Mouse (Mus musculus) heart, adult 18-20 months (tissue): ENCODE measurements at regions not wholly inside any gene's neighbourhood (a gene's known extent, or its start where the extent isn't known, plus 50 kb on each side); places are given as distances from the start of the nearest gene placed in this dataset.
"Not testable (repeated sequence)": the region's sequence is repeated elsewhere in the genome, so short reads cannot be mapped to it uniquely, and the experiment has no call there.

Source experiments
- DNase-seq, 2 experiments: peaks; one replicate each; pipeline ENCODE4 v3.0.0; 2021 to 2022; ENCODE audit warnings: mixed read lengths in 1 of 2

DNA sequence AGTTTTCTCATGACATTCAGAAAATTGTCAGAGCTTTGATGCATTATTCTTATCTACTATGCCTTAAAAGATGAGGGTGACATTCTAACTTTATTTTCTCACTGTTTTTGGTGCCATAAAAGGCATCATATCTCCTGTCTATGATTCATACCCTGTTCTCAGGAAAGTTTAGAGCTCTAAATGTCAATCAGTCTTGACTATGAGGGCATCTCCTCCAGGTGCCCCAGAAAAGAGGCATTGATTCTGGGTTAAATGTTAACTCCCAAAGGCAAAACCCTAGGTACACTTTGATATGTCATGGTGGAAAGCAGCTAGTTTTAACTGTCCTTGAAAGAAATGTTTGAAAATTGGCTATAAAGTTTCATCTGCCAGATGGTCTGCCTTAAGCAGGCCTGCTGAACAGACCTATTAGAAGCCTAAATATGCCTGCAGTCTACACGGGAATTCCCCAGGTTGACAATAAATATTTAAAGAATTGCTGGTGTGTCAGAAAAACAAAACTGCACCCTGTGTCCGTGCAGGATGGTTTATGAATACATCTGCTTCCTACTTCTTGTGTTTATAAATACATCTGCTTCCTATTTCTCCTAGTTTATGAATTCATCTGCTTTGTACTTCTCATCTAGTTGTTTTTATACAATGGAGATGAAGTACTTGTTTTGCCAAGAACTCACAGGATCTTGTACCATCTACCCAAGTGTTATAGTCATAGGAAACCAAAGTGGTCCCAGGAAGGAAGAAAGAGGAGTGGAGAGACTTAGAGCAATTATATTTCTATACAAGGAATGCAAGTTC is 172.3 kb downstream of the Snca start:
- DNase-seq: no peak

DNA sequence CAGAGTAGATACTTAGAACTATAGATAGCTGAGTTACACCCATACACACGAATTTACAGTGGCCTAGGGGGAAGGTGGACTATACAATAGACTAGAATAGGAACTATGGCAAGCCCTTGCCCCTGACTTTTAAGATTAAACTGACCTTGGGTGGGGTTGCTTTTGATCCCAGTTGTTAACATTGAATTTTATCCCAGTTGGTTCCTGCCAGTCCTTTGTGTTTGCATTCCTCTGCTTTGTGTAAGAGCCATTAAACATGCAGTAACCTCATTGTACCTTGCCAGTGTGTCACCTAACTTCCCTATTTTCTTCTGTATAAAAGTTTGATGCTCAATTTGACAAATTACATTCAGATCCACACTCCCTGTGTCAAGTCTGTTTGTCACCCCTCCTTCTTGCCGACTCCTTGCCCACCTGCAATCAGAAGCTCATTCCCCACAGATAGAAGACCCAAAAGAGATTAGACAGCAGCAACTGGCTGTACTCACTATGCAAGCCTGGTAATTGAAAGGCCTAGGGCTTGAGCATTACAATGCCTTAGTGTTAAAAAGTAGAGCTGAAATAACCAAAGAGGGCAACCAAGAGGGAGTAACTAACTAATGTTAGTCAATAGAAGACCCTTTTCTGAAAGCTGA is 182.6 kb downstream of the Snca start:
- not testable (repeated sequence) for DNase-seq

DNA sequence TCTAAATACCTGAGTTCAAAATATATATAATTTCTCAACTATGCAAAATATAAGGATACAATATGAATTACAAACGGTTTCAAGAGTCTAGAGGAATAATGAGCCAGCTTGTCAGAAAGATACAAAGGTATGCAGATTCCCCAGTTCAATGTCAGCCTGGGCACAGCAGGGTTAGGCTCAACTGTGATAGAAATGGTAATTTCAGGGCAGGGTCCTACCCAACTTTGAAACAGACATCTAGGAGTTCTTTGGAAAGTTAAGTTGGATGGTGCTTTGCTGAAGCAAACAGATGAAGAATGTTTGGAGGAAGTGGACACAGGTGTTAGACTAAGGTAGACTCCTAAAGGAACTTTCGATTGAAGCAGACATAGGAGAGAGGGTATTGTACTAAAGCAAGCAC is 187.4 kb downstream of the Snca start:
- DNase-seq: no peak

DNA sequence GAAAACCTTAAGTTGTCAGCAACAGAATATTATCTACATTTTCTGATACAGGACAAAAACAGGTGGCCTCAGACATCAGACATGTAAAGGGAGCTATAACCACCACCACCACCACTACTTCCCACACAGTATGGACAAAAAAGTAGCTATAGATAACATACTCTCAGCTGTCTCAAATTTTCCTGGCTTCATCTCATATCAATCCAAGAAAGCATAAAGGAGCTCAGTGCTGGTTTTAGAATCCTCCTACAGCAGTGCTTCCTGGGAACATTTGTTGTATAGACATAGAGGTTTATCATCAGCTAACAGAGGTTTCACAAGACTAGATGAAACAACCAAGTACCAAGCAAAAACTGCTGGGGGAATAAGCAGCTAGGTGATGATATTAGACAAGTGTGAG is 213.3 kb downstream of the Snca start:
- no peak for DNase-seq

DNA sequence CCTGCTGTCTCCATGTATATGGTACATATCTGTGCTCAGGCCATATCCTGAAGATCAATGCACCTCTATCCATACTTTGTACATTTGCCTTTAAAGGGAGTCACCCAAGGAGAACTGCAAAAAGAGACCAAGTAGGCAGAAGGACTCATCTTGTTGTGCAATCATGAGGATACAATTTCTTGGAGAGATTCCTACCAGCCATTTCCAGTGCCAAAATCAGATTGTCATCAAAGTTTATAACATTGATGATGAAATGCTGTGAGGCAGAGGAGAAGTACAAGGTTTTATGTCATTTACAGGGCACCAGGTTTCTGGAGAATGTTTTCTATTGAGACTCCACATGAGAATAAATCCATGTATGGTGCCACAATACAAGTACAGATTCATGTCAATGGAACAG is 229.5 kb downstream of the Snca start:
- DNase-seq: no peak

DNA sequence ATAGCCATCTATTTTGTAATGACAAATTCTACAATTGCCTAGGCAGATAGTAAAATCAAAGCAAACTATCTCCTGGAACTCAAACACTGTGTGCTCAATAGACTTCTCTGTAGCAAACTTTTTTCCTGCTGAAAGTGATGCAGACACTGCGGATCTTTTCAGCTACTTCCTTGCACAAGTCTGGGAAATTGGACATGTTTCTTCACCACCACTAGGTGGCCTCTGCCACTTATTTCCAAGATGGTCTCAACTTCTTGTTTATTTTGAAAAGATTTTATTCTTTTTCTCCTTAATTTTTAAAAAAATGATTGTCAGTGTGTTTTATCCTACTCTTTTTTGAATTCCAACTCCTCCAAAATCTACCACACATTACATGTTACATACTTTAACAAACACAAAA is 265.4 kb downstream of the Snca start:
- no peak for DNase-seq

DNA sequence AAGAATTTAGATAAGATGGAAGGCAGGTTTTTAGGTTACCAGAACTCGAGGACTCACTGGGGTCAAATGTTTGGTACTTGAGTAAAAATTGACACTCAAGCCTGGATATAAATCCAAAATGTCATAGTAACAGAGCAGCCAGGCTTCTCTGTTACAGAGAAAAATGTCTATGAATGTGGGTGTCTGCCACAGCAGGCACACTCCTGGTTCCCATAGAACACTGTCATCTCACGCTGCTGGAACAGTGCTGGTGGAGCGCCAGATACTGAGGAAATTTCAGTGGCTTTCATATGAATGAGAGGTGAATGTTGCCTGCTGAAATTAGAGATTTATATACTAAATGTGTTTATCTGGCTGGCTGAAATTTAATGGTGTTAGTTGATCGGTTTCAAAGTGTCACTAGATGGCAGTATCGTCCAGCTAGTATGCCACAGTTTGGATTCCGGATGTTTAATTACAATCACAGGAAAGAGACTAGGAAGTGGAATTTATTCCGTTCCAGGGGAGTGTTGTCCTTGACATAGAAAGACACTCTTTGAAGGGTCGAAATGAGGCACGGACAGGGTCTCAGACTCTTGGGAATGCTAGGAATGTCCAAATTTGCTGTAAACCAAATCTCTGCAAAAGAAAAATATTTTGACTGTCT is 273.9 kb downstream of the Snca start:
- DNase-seq: peak; percentile 7 to 12
